Comparison of ENCODE assay signal across 8 mouse cellular contexts in genomic region chr11:101277381-101278222, GRCm38 (mm10). TPM values are rescaled to one million over a fixed set of nuclear protein-coding genes. Genes with fewer than 3 reads are reported as not detected.
DNase-seq lines count a peak whose midpoint lies in the region; ATAC-seq and TF ChIP-seq lines count a peak whose summit lies in the region.

No protein-coding gene starts in this region.

- no peak for DNase-seq in spleen, adult 2 months (ENCODE audit: low read depth in 1 of 2, low spot score in 2 of 2)
- DNase-seq in spleen, adult 18-20 months, result no peak
- DNase-seq in kidney, adult 18-20 months, result peak; percentile 80
- no peak for DNase-seq in lung, adult 2 months
- DNase-seq in stomach, postnatal 0 days (ENCODE audit: low spot score), result peak; percentile 81
- DNase-seq in cerebellum, postnatal 4 days (ENCODE audit: low spot score in 2 of 2), result no peak
- no peak for DNase-seq in right cerebral cortex, postnatal 10 days (ENCODE audit: low spot score in 2 of 2)

- 51% methylated on average over 12 of the region's 12 CpGs for WGBS in spleen, adult 2 months
- 70% methylated on average over 12 of the region's 12 CpGs for WGBS in embryonic facial prominence, embryonic 13.5 days
- 46% methylated on average over 12 of the region's 12 CpGs for WGBS in lung, adult 2 months
- WGBS in stomach, postnatal 0 days, result 44% methylated on average over 12 of the region's 12 CpGs

- no peak for ATAC-seq in embryonic facial prominence, embryonic 13.5 days (ENCODE audit: insufficient number of reproducible peaks, insufficient read depth, low FRiP score, low TSS enrichment, low read depth)
- ATAC-seq in stomach, postnatal 0 days (ENCODE audit: low FRiP score, low TSS enrichment), result peak; percentile 69

- peaks cover 9% of the 10 kb centered on the region; the same call in 1 of the 2 replicates for H3K4me1 ChIP-seq in spleen, adult 2 months (ENCODE audit: control insufficient read depth, insufficient read depth, insufficient read length)
- peaks cover 30% of the 10 kb centered on the region for H3K4me1 ChIP-seq in embryonic facial prominence, embryonic 13.5 days
- H3K4me1 ChIP-seq in lung, adult 2 months (ENCODE audit: control insufficient read depth, insufficient read depth, low read length), result peaks cover 9% of the 10 kb centered on the region; the same call in 1 of the 2 replicates
- H3K4me1 ChIP-seq in stomach, postnatal 0 days (replicated peaks; ENCODE audit: control insufficient read depth, insufficient read depth), result peaks cover 12% of the 10 kb centered on the region; the same call in 1 of the 2 replicates

- H3K27ac ChIP-seq in spleen, adult 2 months (ENCODE audit: insufficient read depth, low read length), result no peak overlapping the region
- no peak overlapping the region for H3K27ac ChIP-seq in embryonic facial prominence, embryonic 13.5 days
- peak overlapping the region; percentile 87 for H3K27ac ChIP-seq in stomach, postnatal 0 days (replicated peaks)

- H3K36me3 ChIP-seq in spleen, adult 2 months (ENCODE audit: control insufficient read depth, insufficient read depth, low read length), result peaks cover 2% of the 10 kb centered on the region
- H3K36me3 ChIP-seq in embryonic facial prominence, embryonic 13.5 days, result peaks cover 12% of the 10 kb centered on the region; the same call in 1 of the 2 replicates
- no peaks in the 10 kb centered on the region for H3K36me3 ChIP-seq in stomach, postnatal 0 days (ENCODE audit: control insufficient read depth, insufficient read depth, low read length)

- H3K4me3 ChIP-seq in spleen, adult 2 months (ENCODE audit: extremely low read depth, insufficient read depth, insufficient read length), result peak overlapping the region; percentile 85
- H3K4me3 ChIP-seq in embryonic facial prominence, embryonic 13.5 days, result peak overlapping the region; percentile 83
- peak overlapping the region; percentile 97 for H3K4me3 ChIP-seq in lung, adult 2 months (replicated peaks; ENCODE audit: extremely low read depth, low read depth, low read length)
- H3K4me3 ChIP-seq in stomach, postnatal 0 days (ENCODE audit: low read depth, low read length), result peak overlapping the region; percentile 78

- H3K4me2 ChIP-seq in embryonic facial prominence, embryonic 13.5 days, result peak overlapping the region; percentile 89
- H3K4me2 ChIP-seq in stomach, postnatal 0 days (replicated peaks; ENCODE audit: low read depth), result peak overlapping the region; percentile 75

- no peaks in the 10 kb centered on the region for H3K9me3 ChIP-seq in embryonic facial prominence, embryonic 13.5 days
- H3K9me3 ChIP-seq in stomach, postnatal 0 days (ENCODE audit: control insufficient read depth, low read length), result no peaks in the 10 kb centered on the region

- TF ChIP-seq POLR2A in spleen, adult 2 months (IDR thresholded peaks at IDR 0.05; ENCODE audit: low read depth, low read length), result no peak
- no peak for TF ChIP-seq POLR2A in lung, adult 2 months (IDR thresholded peaks at IDR 0.05; ENCODE audit: borderline replicate concordance, extremely low read depth, low read depth, low read length)

- no peaks in the 10 kb centered on the region for H3K27me3 ChIP-seq in spleen, adult 2 months (ENCODE audit: control insufficient read depth, insufficient read depth, low read length)
- H3K27me3 ChIP-seq in embryonic facial prominence, embryonic 13.5 days, result 0 out of 2 replicates have a peak, but pooled peaks cover 3% of the 10 kb centered on the region
- H3K27me3 ChIP-seq in stomach, postnatal 0 days (ENCODE audit: control insufficient read depth, insufficient read depth, low read length), result no peaks in the 10 kb centered on the region

- no peak for TF ChIP-seq EP300 in stomach, postnatal 0 days (optimal IDR thresholded peaks at IDR 0.05)

- TF ChIP-seq CTCF in spleen, adult 2 months (IDR thresholded peaks at IDR 0.05; ENCODE audit: extremely low read depth, insufficient read depth, insufficient read length, insufficient replicate concordance), result no peak
- TF ChIP-seq CTCF in lung, adult 2 months (IDR thresholded peaks at IDR 0.05; ENCODE audit: insufficient read depth, low read length), result no peak
- no peak for TF ChIP-seq CTCF in stomach, postnatal 0 days (IDR thresholded peaks at IDR 0.05; ENCODE audit: low read depth)

- peak overlapping the region; percentile 84 for H3K9ac ChIP-seq in embryonic facial prominence, embryonic 13.5 days
- H3K9ac ChIP-seq in stomach, postnatal 0 days (ENCODE audit: low read length), result peak overlapping the region; percentile 81

RNA-seq across cellular contexts. Expression of gene Cntd1, which starts 1.2 kb away (rescaled TPM):
- polyA plus RNA-seq in spleen, adult 2 months (2012; rRNA removed), result 0.06 and 0.19 TPM in 2 replicates
- 1.7 and 2.3 TPM in 2 replicates for polyA plus RNA-seq in embryonic facial prominence, embryonic 13.5 days (2015; fragmentation: Nextera tagmentation; extraction: Ambion mirVana)
- polyA plus RNA-seq in lung, adult 2 months (2012; rRNA removed), result 0.22 and 0.59 TPM in 2 replicates
- polyA plus RNA-seq in stomach, postnatal 0 days (2015; fragmentation: Nextera tagmentation; extraction: Ambion mirVana), result 0.30 and 0.33 TPM in 2 replicates

RNA-seq across cellular contexts. Expression of gene Coa3, which starts 1.3 kb away (rescaled TPM):
- 148 TPM in 2 replicates for polyA plus RNA-seq in spleen, adult 2 months (2012; rRNA removed)
- polyA plus RNA-seq in embryonic facial prominence, embryonic 13.5 days (2015; fragmentation: Nextera tagmentation; extraction: Ambion mirVana), result 193 and 196 TPM in 2 replicates
- 194 and 283 TPM in 2 replicates for polyA plus RNA-seq in lung, adult 2 months (2012; rRNA removed)
- polyA plus RNA-seq in stomach, postnatal 0 days (2015; fragmentation: Nextera tagmentation; extraction: Ambion mirVana), result 175 and 180 TPM in 2 replicates

RNA-seq across cellular contexts. Expression of gene Wnk4, which starts 17.2 kb away (rescaled TPM):
- 1.9 and 2.2 TPM in 2 replicates for polyA plus RNA-seq in spleen, adult 2 months (2012; rRNA removed)
- polyA plus RNA-seq in embryonic facial prominence, embryonic 13.5 days (2015; fragmentation: Nextera tagmentation; extraction: Ambion mirVana), result 9.8 and 10.9 TPM in 2 replicates
- polyA plus RNA-seq in lung, adult 2 months (2012; rRNA removed), result 6.5 and 10.4 TPM in 2 replicates
- 15.9 and 18.4 TPM in 2 replicates for polyA plus RNA-seq in stomach, postnatal 0 days (2015; fragmentation: Nextera tagmentation; extraction: Ambion mirVana)

RNA-seq across cellular contexts. Expression of gene Vps25, which starts 24.1 kb away (rescaled TPM):
- 56.3 and 62.2 TPM in 2 replicates for polyA plus RNA-seq in spleen, adult 2 months (2012; rRNA removed)
- polyA plus RNA-seq in embryonic facial prominence, embryonic 13.5 days (2015; fragmentation: Nextera tagmentation; extraction: Ambion mirVana), result 106 and 118 TPM in 2 replicates
- 82.9 and 97.4 TPM in 2 replicates for polyA plus RNA-seq in lung, adult 2 months (2012; rRNA removed)
- 141 and 157 TPM in 2 replicates for polyA plus RNA-seq in stomach, postnatal 0 days (2015; fragmentation: Nextera tagmentation; extraction: Ambion mirVana)

RNA-seq across cellular contexts. Expression of gene Becn1, which starts 24.5 kb away (rescaled TPM):
- 64.0 and 98.6 TPM in 2 replicates for polyA plus RNA-seq in spleen, adult 2 months (2012; rRNA removed)
- 129 and 130 TPM in 2 replicates for polyA plus RNA-seq in embryonic facial prominence, embryonic 13.5 days (2015; fragmentation: Nextera tagmentation; extraction: Ambion mirVana)
- polyA plus RNA-seq in lung, adult 2 months (2012; rRNA removed), result 70.3 and 97.9 TPM in 2 replicates
- 102 and 110 TPM in 2 replicates for polyA plus RNA-seq in stomach, postnatal 0 days (2015; fragmentation: Nextera tagmentation; extraction: Ambion mirVana)

Comparison
In these comparisons a context has a peak if more than half of its experiments do, and no peak if none do; other contexts are left out.
1. DNase-seq: peak in kidney, adult 18-20 months (single experiment) and stomach, postnatal 0 days (single experiment); none in spleen, adult 2 months (0 of 2), spleen, adult 18-20 months (0 of 2), lung, adult 2 months (single experiment), cerebellum, postnatal 4 days (0 of 2) and right cerebral cortex, postnatal 10 days (0 of 2).
2. Peak in every context shown above with its lines, with median percentiles within 50 percentile points of each other: H3K4me3 ChIP-seq.